Mouse (Mus musculus): Measurements from ENCODE around the gene Cgnl1.

- TF ChIP-seq POLR2A (IDR thresholded peaks at IDR 0.05; ENCODE audit: extremely low read depth, insufficient read depth, low read length): no peak
- TF ChIP-seq CTCF (IDR thresholded peaks at IDR 0.05; ENCODE audit: low read depth, low read length): no peak
Observed at GRCm38 (mm10) chr9:71596888-71597287, 174.5 kb downstream of the Cgnl1 start.
